Mouse (Mus musculus) ES-Bruce4 (cell line): Measurements from ENCODE around the gene Ankdd1a. TPM values are rescaled to one million over a fixed set of nuclear protein-coding genes. Genes with fewer than 3 reads are reported as not detected.

Experiments
- H3K27ac ChIP-seq: 2 replicates; pipeline ENCODE4 v1.5.1; 2012; ENCODE audit warnings: low read length, inconsistent platforms; ENCODE audit not compliant: insufficient read depth
- H3K27me3 ChIP-seq: 2 replicates; pipeline ENCODE4 v1.6.1; 2012; ENCODE audit warnings: mild to moderate bottlenecking, low read length, inconsistent platforms; ENCODE audit not compliant: control insufficient read depth, poor library complexity, insufficient read depth, severe bottlenecking
- H3K36me3 ChIP-seq: 2 replicates; pipeline ENCODE4 v1.6.1; 2012; ENCODE audit warnings: inconsistent platforms, mild to moderate bottlenecking, low read length, moderate library complexity; ENCODE audit not compliant: control insufficient read depth, poor library complexity, insufficient read depth, severe bottlenecking
- H3K4me1 ChIP-seq: one replicate; pipeline ENCODE4 v1.8.1; 2011; ENCODE audit warnings: low read length; ENCODE audit not compliant: control insufficient read depth, insufficient read depth
- H3K4me3 ChIP-seq: 2 replicates; pipeline ENCODE4 v1.5.1; 2011; ENCODE audit warnings: low read depth, mild to moderate bottlenecking, low read length
- H3K9ac ChIP-seq: 2 replicates; pipeline ENCODE4 v1.6.1; 2012; ENCODE audit warnings: low read depth, mild to moderate bottlenecking, inconsistent platforms; ENCODE audit not compliant: poor library complexity, severe bottlenecking
- H3K9me3 ChIP-seq: replicated peaks from 2 replicates; pipeline ENCODE4 v1.6.1; 2012; ENCODE audit warnings: mild to moderate bottlenecking, low read length, inconsistent platforms; ENCODE audit not compliant: control insufficient read depth, poor library complexity, insufficient read depth, severe bottlenecking
- CTCF ChIP-seq: IDR thresholded peaks from one replicate; pipeline ENCODE4 v1.8.1; 2011; ENCODE audit warnings: low read depth, low read length
- EP300 ChIP-seq: IDR thresholded peaks from 2 replicates; pipeline ENCODE4 v1.6.1; 2011; ENCODE audit warnings: low read depth, low read length; ENCODE audit not compliant: insufficient read depth
- POLR2A ChIP-seq: IDR thresholded peaks from one replicate; pipeline ENCODE4 v1.8.1; 2011; ENCODE audit warnings: low read length; ENCODE audit not compliant: insufficient read depth
- polyA plus RNA-seq: library from polyadenylated mRNA; stranded (reverse); fragments of >200 nt; gene quantifications from 2 replicates; pipeline ENCODE4 v1.2.4, GENCODE M21; 2011; ENCODE audit warnings: low read depth; ENCODE audit not compliant: missing spikeins, insufficient read depth, insufficient read length

Ankdd1a gene
- polyA plus RNA-seq, 1 experiment: not detected

GRCm38 (mm10) chr9:65508449-65508848 is 11.5 kb downstream of the Ankdd1a start:
- no peak for TF ChIP-seq EP300
- TF ChIP-seq POLR2A: no peak
- TF ChIP-seq CTCF: no peak
- Histone ChIP-seq H3K4me3 (no peak overlapping the region), H3K9me3 (no peaks in the 10 kb centered on the region), H3K36me3 (no peaks in the 10 kb centered on the region), H3K4me1 (no peaks in the 10 kb centered on the region), H3K9ac (no peak overlapping the region), H3K27ac (no peak overlapping the region), H3K27me3 (no peaks in the 10 kb centered on the region)

- H3K27me3 ChIP-seq: no peaks in the 10 kb centered on the region
- no peak for TF ChIP-seq CTCF
- no peak for TF ChIP-seq EP300
- no peak for TF ChIP-seq POLR2A
- H3K9ac ChIP-seq: no peak overlapping the region
- no peaks in the 10 kb centered on the region for H3K36me3 ChIP-seq
- no peak overlapping the region for H3K4me3 ChIP-seq
- H3K9me3 ChIP-seq: no peaks in the 10 kb centered on the region
- H3K27ac ChIP-seq: no peak overlapping the region
- H3K4me1 ChIP-seq: no peaks in the 10 kb centered on the region
Measured at GRCm38 (mm10) chr9:65502721-65503505, 17.1 kb downstream of the Ankdd1a start.

GRCm38 (mm10) chr9:65502146-65502545 is 17.8 kb downstream of the Ankdd1a start:
- H3K27me3 ChIP-seq: no peaks in the 10 kb centered on the region
- H3K36me3 ChIP-seq: no peaks in the 10 kb centered on the region
- TF ChIP-seq CTCF: peak; percentile 61
- TF ChIP-seq EP300: no peak
- no peak for TF ChIP-seq POLR2A
- H3K4me1 ChIP-seq: no peaks in the 10 kb centered on the region
- H3K9ac ChIP-seq: no peak overlapping the region
- no peaks in the 10 kb centered on the region for H3K9me3 ChIP-seq
- H3K27ac ChIP-seq: no peak overlapping the region
- no peak overlapping the region for H3K4me3 ChIP-seq

- Histone ChIP-seq H3K27me3 (no peaks in the 10 kb centered on the region), H3K9ac (no peak overlapping the region), H3K27ac (no peak overlapping the region), H3K9me3 (no peaks in the 10 kb centered on the region), H3K4me3 (no peak overlapping the region), H3K36me3 (no peaks in the 10 kb centered on the region), H3K4me1 (no peaks in the 10 kb centered on the region)
- TF ChIP-seq POLR2A (no peak), CTCF (no peak), EP300 (no peak)
Measured at GRCm38 (mm10) chr9:65492851-65493250, 27.1 kb downstream of the Ankdd1a start.

- H3K27me3 ChIP-seq: no peaks in the 10 kb centered on the region
- H3K4me1 ChIP-seq: no peaks in the 10 kb centered on the region
- TF ChIP-seq EP300: no peak
- TF ChIP-seq CTCF: no peak
- TF ChIP-seq POLR2A: no peak
- H3K9ac ChIP-seq: no peak overlapping the region
- no peaks in the 10 kb centered on the region for H3K36me3 ChIP-seq
- H3K27ac ChIP-seq: no peak overlapping the region
- no peaks in the 10 kb centered on the region for H3K9me3 ChIP-seq
- H3K4me3 ChIP-seq: no peak overlapping the region
Measured at GRCm38 (mm10) chr9:65492351-65492750, 27.6 kb downstream of the Ankdd1a start.

- H3K27me3 ChIP-seq: no peaks in the 10 kb centered on the region
- no peaks in the 10 kb centered on the region for H3K36me3 ChIP-seq
- H3K4me1 ChIP-seq: no peaks in the 10 kb centered on the region
- H3K27ac ChIP-seq: no peak overlapping the region
- no peak for TF ChIP-seq POLR2A
- no peak for TF ChIP-seq CTCF
- no peak for TF ChIP-seq EP300
- no peak overlapping the region for H3K9ac ChIP-seq
- H3K4me3 ChIP-seq: no peak overlapping the region
- H3K9me3 ChIP-seq: no peaks in the 10 kb centered on the region
Measured at GRCm38 (mm10) chr9:65491476-65491875, 28.5 kb downstream of the Ankdd1a start.
